Mouse (Mus musculus): ENCODE data around the gene Efcc1.

Efcc1 gene

GRCm38 (mm10) chr6:87730591-87731462 lies at the start of gene Efcc1:
Gene Efcc1 (plus strand): TSS chr6:87730869.
- peak; percentile 37 for DNase-seq

- no peak for DNase-seq
Observed at GRCm38 (mm10) chr6:87695947-87696346, 34.7 kb upstream of the Efcc1 start.

GRCm38 (mm10) chr6:87696544-87696943 lies 34.1 kb upstream of the Efcc1 start:
- no peak for DNase-seq

GRCm38 (mm10) chr6:87706246-87706645 lies 24.4 kb upstream of the Efcc1 start:
- no peak for DNase-seq

GRCm38 (mm10) chr6:87712311-87712710 lies 18.4 kb upstream of the Efcc1 start:
- DNase-seq: no peak

- no peak for DNase-seq
Observed at GRCm38 (mm10) chr6:87714091-87714490, 16.6 kb upstream of the Efcc1 start.

- DNase-seq: peak; percentile 17
Observed at GRCm38 (mm10) chr6:87722631-87723030, 8.0 kb upstream of the Efcc1 start.

GRCm38 (mm10) chr6:87725267-87725912 lies 5.3 kb upstream of the Efcc1 start:
- no peak for DNase-seq

- no peak for DNase-seq
Observed at GRCm38 (mm10) chr6:87728102-87728501, 2.6 kb upstream of the Efcc1 start.

- DNase-seq: no peak
Observed at GRCm38 (mm10) chr6:87730141-87730540, 528 bp upstream of the Efcc1 start.

- DNase-seq: no peak
Observed at GRCm38 (mm10) chr6:87731463-87732095, 910 bp downstream of the Efcc1 start.

- DNase-seq: no peak
Observed at GRCm38 (mm10) chr6:87732151-87733011, 1.7 kb downstream of the Efcc1 start.

- DNase-seq: peak; percentile 21
Observed at GRCm38 (mm10) chr6:87733131-87733930, 2.7 kb downstream of the Efcc1 start.

GRCm38 (mm10) chr6:87734136-87734535 lies 3.5 kb downstream of the Efcc1 start:
- peak; percentile 35 for DNase-seq

GRCm38 (mm10) chr6:87736923-87737322 lies 6.3 kb downstream of the Efcc1 start:
- DNase-seq: no peak

GRCm38 (mm10) chr6:87737921-87738626 lies 7.4 kb downstream of the Efcc1 start:
- no peak for DNase-seq

GRCm38 (mm10) chr6:87739898-87740297 lies 9.2 kb downstream of the Efcc1 start:
- no peak for DNase-seq

GRCm38 (mm10) chr6:87740496-87740895 lies 9.8 kb downstream of the Efcc1 start:
- no peak for DNase-seq

- DNase-seq: no peak
Observed at GRCm38 (mm10) chr6:87741978-87742377, 11.3 kb downstream of the Efcc1 start.

- DNase-seq: no peak
Observed at GRCm38 (mm10) chr6:87742804-87743203, 12.1 kb downstream of the Efcc1 start.

- no peak for DNase-seq
Observed at GRCm38 (mm10) chr6:87743281-87743680, 12.6 kb downstream of the Efcc1 start.

Measured in kidney, adult 11 months (tissue).